In the genomic region with DNA sequence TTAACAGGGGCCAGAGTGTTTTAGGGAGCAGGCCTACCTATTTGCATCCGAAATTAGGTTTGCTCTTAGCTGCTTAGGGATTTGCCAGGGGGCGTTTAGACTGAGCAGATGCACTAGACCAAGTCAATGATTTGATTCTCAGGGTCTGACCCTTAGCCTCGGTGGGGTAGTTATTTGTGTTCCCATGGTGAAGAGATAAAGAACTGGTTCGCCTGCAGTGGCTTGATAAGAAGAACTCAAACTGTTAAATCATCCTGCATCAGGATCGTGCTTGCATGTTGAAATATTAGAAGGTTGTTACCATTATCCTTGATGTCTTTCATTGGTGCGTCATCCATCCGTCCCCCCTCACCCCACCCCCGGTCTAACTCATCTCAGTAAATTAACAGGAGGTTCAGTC, we compare ENCODE assay signal across 8 mouse cellular contexts. TPM values are rescaled to one million over a fixed set of nuclear protein-coding genes. Genes with fewer than 3 reads are reported as not detected.
A peak's percentile ranks its signal among the peaks of the same experiment; 100 is the strongest.
DNase-seq lines count a peak whose midpoint lies in the region; ATAC-seq and TF ChIP-seq lines count a peak whose summit lies in the region.

No protein-coding gene starts in this region.

- peak overlapping the region; percentile 60 for H3K4me3 ChIP-seq in kidney, embryonic 15.5 days (replicated peaks)
- H3K4me3 ChIP-seq in ES-E14 (ENCODE audit: insufficient read depth in 1 of 2, low read depth in 1 of 2, low read length in 2 of 2, poor library complexity in 1 of 2, severe bottlenecking in 1 of 2): peak overlapping the region; percentile 81 to 86
- peak overlapping the region; percentile 55 for H3K4me3 ChIP-seq in hindbrain, embryonic 13.5 days
- H3K4me3 ChIP-seq in midbrain, embryonic 11.5 days (ENCODE audit: low read depth, low read length): peak overlapping the region; percentile 55

- no peak for DNase-seq in kidney, postnatal 4 days
- no peak for DNase-seq in ES-E14 (ENCODE audit: low read depth, low spot score)
- DNase-seq in c-Kit-positive CD71-positive TER-119-positive erythroid progenitor cells, embryonic 14.5 days (ENCODE audit: low spot score): peak; percentile 72
- no peak for DNase-seq in midbrain, embryonic 11.5 days (ENCODE audit: low spot score, missing footprints)
- DNase-seq in gastrocnemius, adult 8-10 months (ENCODE audit: low spot score in 2 of 2): no peak
- no peak for DNase-seq in retina, embryonic 14.5 days (ENCODE audit: low spot score)

- H3K36me3 ChIP-seq in kidney, embryonic 15.5 days: no peaks in the 10 kb centered on the region
- H3K36me3 ChIP-seq in ES-E14 (ENCODE audit: control insufficient read depth, insufficient read depth, low read length, poor library complexity, severe bottlenecking): no peaks in the 10 kb centered on the region
- no peaks in the 10 kb centered on the region for H3K36me3 ChIP-seq in hindbrain, embryonic 13.5 days
- no peaks in the 10 kb centered on the region for H3K36me3 ChIP-seq in midbrain, embryonic 11.5 days (ENCODE audit: control insufficient read depth, insufficient read depth, low read length)

- no peaks in the 10 kb centered on the region for H3K9me3 ChIP-seq in kidney, embryonic 15.5 days (replicated peaks)
- H3K9me3 ChIP-seq in ES-E14 (ENCODE audit: control insufficient read depth, insufficient read depth, low read depth, low read length): no peaks in the 10 kb centered on the region
- no peaks in the 10 kb centered on the region for H3K9me3 ChIP-seq in hindbrain, embryonic 13.5 days
- H3K9me3 ChIP-seq in midbrain, embryonic 11.5 days (ENCODE audit: control insufficient read depth, low read length): no peaks in the 10 kb centered on the region

- H3K4me2 ChIP-seq in kidney, embryonic 15.5 days: peak overlapping the region; percentile 64
- peak overlapping the region; percentile 57 for H3K4me2 ChIP-seq in hindbrain, embryonic 13.5 days
- H3K4me2 ChIP-seq in midbrain, embryonic 11.5 days: peak overlapping the region; percentile 55

- 0 out of 2 replicates have a peak overlapping the region, but pooled peaks have one; percentile 7 for H3K9ac ChIP-seq in kidney, embryonic 15.5 days
- H3K9ac ChIP-seq in ES-E14 (ENCODE audit: insufficient read depth, low read depth, low read length, poor library complexity, severe bottlenecking): no peak overlapping the region
- peak overlapping the region; percentile 78 for H3K9ac ChIP-seq in hindbrain, embryonic 13.5 days
- H3K9ac ChIP-seq in midbrain, embryonic 11.5 days (ENCODE audit: low read length): peak overlapping the region; percentile 25; the same call in 1 of the 2 replicates

- in situ Hi-C loops in ES-E14 (cut with MboI; ENCODE audit: low sequenced_read_pairs in 2 of 2, unreplicated experiment in 2 of 2): no loop called here

- 0 out of 2 replicates have a peak, but pooled peaks cover 1% of the 10 kb centered on the region for H3K4me1 ChIP-seq in kidney, embryonic 15.5 days
- no peaks in the 10 kb centered on the region for H3K4me1 ChIP-seq in ES-E14 (ENCODE audit: control insufficient read depth in 2 of 2, insufficient read depth in 2 of 2, low read length in 2 of 2, poor library complexity in 1 of 2)
- no peaks in the 10 kb centered on the region for H3K4me1 ChIP-seq in hindbrain, embryonic 13.5 days (replicated peaks)
- H3K4me1 ChIP-seq in midbrain, embryonic 11.5 days (ENCODE audit: control insufficient read depth, insufficient read depth, low read length): no peaks in the 10 kb centered on the region

- no peaks in the 10 kb centered on the region for H3K27me3 ChIP-seq in kidney, embryonic 15.5 days
- no peaks in the 10 kb centered on the region for H3K27me3 ChIP-seq in hindbrain, embryonic 13.5 days
- no peaks in the 10 kb centered on the region for H3K27me3 ChIP-seq in midbrain, embryonic 11.5 days (ENCODE audit: control insufficient read depth, insufficient read depth, low read length)

- ATAC-seq in kidney, embryonic 15.5 days (replicated peaks; ENCODE audit: low FRiP score): peak; percentile 40
- ATAC-seq in hindbrain, embryonic 13.5 days (ENCODE audit: low FRiP score): peak; percentile 37
- ATAC-seq in midbrain, embryonic 11.5 days (ENCODE audit: low FRiP score): peak; percentile 49

- H3K27ac ChIP-seq in kidney, embryonic 15.5 days: peak overlapping the region; percentile 95
- H3K27ac ChIP-seq in ES-E14 (ENCODE audit: insufficient read depth, low read depth, low read length, poor library complexity, severe bottlenecking): no peak overlapping the region
- H3K27ac ChIP-seq in hindbrain, embryonic 13.5 days: peak overlapping the region; percentile 97
- peak overlapping the region; percentile 88 for H3K27ac ChIP-seq in midbrain, embryonic 11.5 days (ENCODE audit: low read depth, low read length)

- 17% methylated on average over 8 of the region's 8 CpGs for WGBS in kidney, embryonic 15.5 days
- WGBS in hindbrain, embryonic 13.5 days: 16% methylated on average over 8 of the region's 8 CpGs
- WGBS in midbrain, embryonic 11.5 days: 23% methylated on average over 8 of the region's 8 CpGs

TF ChIP-seq in ES-E14, 5 proteins besides CTCF, POLR2A, EP300 and RAD21:
- TF ChIP-seq HCFC1 (IDR thresholded peaks at IDR 0.05; ENCODE audit: borderline replicate concordance, insufficient read depth, low read length): no peak
- TF ChIP-seq MAFK (IDR thresholded peaks at IDR 0.05; ENCODE audit: insufficient read depth, low read depth, low read length): no peak
- no peak for TF ChIP-seq CHD2 (IDR thresholded peaks at IDR 0.05; ENCODE audit: low read depth, low read length)
- TF ChIP-seq ZC3H11A (IDR thresholded peaks at IDR 0.05; ENCODE audit: borderline replicate concordance, low read depth, low read length): no peak
- TF ChIP-seq ZNF384 (IDR thresholded peaks at IDR 0.05; ENCODE audit: low read depth, low read length): no peak

RNA-seq across cellular contexts. Expression of gene Ints6l, which starts 1.7 kb away (rescaled TPM):
- polyA plus RNA-seq in kidney, embryonic 15.5 days (2015; fragmentation: Nextera tagmentation; extraction: Ambion mirVana): 28.0 and 29.1 TPM in 2 replicates
- 7.8 and 10.7 TPM in 2 replicates for total RNA-seq in ES-E14 (2012; rRNA removed)
- 18.8 and 20.3 TPM in 2 replicates for polyA plus RNA-seq in hindbrain, embryonic 13.5 days (2015; fragmentation: Nextera tagmentation; extraction: Ambion mirVana)
- 23.8 and 26.8 TPM in 2 replicates for polyA plus RNA-seq in midbrain, embryonic 11.5 days (2014; fragmentation: Nextera tagmentation; extraction: Ambion mirVana)
- 1 to 10 TPM; 3.4 to 6.5 (median 4.1) TPM for total RNA-seq in gastrocnemius, adult 8-10 months (2022)

RNA-seq across cellular contexts. Expression of gene Gm2174, which starts 8.6 kb away (rescaled TPM):
- polyA plus RNA-seq in kidney, embryonic 15.5 days (2015; fragmentation: Nextera tagmentation; extraction: Ambion mirVana): 2.3 and 3.2 TPM in 2 replicates
- total RNA-seq in ES-E14 (2012; rRNA removed): 1.7 TPM in 1 of 2 replicates, not detected in the other
- 1.4 TPM in 1 of 2 replicates, not detected in the other for polyA plus RNA-seq in hindbrain, embryonic 13.5 days (2015; fragmentation: Nextera tagmentation; extraction: Ambion mirVana)
- 1.8 and 2.2 TPM in 2 replicates for polyA plus RNA-seq in midbrain, embryonic 11.5 days (2014; fragmentation: Nextera tagmentation; extraction: Ambion mirVana)
- total RNA-seq in gastrocnemius, adult 8-10 months (2022): under 1 TPM in 1 of 4 experiments, not detected in 3; 0.97 TPM
